Mouse (Mus musculus): ENCODE measurements around the gene Meox1.

Gene Meox1

DNA sequence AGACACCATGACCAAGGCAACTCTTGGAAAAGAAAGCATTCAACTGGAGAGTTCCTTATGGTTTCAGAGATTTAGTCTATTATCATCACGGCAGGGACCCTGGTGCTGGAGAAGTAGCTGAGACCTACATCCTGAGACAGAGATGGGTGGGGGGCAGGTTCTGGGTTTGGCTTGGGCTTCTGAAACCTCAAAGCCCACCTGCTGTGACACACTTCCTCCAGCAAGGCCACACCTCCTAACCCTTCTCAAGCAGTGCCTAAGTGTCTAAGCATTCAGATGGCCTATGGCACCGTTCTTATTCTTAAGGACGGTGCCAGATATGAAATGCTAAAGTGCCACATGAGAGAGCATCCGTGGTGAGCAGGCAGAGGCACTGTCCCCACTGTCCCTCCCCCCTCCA is 4.2 kb upstream of the Meox1 start:
- DNase-seq (ENCODE audit: low spot score in 2 of 2) = no peak

DNA sequence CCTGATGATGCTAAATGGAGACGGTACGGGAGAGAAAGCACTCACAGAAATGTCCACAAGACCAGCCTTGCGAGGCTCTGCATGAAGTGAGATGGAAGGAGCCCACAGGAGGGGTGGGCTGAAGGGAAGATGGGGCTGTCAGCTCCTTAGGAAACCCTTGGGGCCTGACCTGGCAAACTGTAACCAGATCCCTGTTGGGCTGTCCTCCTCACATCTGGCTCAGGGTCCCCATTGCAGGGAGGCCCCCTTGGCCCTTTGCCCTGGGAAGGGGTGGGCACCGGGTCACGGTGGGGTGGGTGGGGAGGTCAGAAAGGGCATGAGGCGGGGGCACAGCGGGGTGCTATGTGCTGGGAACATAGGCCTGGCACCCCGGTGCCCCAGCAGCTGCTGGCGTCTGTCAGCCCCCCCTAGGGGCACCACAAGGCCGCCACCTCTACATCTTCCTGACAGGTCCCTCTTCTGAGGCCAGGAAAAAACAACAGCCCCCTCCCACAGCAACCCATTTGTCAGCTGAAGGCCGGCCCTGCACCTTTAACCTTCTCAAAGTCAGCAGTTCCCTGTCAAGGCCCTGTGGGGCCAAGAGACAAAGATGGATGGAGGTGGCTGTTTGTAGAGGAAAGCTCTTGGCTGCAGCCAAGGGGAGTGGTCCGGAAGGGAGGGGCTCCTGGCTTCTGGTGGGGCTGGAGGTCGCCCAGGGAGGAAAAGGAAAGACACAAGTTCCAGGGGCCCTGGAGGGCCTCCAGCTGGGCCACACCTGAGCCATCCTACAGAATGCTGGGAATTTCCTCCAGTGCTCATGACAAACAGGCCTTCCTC is 2.6 kb upstream of the Meox1 start:
- no peak for DNase-seq (ENCODE audit: low spot score in 2 of 2)

GRCm38 (mm10) chr11:101893560-101893959 is 614 bp downstream of the Meox1 start:
- DNase-seq (ENCODE audit: low spot score in 2 of 2) = no peak

- DNase-seq (ENCODE audit: low spot score in 2 of 2) = no peak
These were observed 2.7 kb downstream of the Meox1 start for GRCm38 (mm10) chr11:101891451-101891850.

DNA sequence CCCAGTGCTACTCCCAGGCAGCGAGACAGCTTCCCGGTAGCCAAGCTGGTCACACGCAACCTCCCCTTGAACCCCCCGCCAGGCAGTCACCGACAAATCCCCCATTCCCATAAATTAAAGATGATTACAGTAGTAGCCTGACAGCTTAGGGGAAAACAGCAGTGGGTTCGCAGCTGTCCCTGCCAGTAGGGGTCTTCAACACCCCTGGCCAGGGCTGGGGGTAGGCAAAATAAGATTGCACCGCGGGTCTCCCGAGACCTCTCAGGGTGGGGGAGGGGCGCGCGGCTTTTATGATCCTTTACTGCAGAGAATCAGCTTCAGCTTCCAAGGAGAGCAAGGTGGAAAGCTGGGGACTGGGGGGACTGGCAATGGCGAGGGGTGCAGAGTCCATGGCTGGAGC is 4.4 kb downstream of the Meox1 start:
- DNase-seq (ENCODE audit: low spot score in 2 of 2) = no peak

DNA sequence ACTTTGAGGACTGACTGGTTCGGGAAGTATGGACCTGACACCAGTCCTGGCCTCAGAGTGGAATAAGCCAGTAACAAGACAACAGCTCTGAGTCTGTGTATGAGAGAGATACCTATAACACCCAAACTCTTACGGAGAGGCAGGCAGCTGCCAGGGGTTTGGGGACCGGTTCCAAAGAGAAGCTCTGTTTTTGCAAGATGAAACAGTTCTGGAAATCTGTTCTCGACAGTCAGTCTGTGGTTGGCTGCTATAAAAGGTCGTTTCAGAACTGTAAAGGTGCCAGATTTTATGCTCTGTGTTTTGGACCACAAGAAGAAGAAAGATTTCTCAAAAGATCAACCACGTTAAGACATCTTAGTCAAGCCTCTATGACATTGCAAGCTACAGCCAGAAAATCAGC is 5.4 kb downstream of the Meox1 start:
- no peak for DNase-seq (ENCODE audit: low spot score in 2 of 2)

- no peak for DNase-seq (ENCODE audit: low spot score in 2 of 2)
These were observed 7.7 kb downstream of the Meox1 start for GRCm38 (mm10) chr11:101886436-101886835.

DNA sequence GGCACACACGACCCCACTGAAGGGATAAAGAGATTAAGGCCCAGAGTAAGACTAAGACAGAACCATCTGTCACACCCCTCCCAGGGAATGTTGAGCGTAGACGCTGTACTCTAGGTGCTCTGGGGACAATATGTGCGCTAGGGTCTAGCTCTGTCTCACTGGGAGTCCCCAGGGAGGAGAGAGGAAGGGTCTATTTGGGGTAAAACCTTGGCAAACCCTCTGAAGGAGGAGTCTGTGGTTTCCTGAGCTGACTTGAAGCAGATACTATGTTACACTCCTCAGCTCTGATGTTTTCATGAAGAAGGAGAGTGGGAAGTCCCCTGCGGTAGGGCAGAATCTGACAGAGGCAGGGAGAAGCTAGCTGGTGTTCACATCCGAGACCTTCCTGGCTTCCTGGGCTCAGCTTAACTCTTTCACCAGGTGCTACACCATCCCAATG is 8.3 kb downstream of the Meox1 start:
- no peak for DNase-seq (ENCODE audit: low spot score in 2 of 2)

DNA sequence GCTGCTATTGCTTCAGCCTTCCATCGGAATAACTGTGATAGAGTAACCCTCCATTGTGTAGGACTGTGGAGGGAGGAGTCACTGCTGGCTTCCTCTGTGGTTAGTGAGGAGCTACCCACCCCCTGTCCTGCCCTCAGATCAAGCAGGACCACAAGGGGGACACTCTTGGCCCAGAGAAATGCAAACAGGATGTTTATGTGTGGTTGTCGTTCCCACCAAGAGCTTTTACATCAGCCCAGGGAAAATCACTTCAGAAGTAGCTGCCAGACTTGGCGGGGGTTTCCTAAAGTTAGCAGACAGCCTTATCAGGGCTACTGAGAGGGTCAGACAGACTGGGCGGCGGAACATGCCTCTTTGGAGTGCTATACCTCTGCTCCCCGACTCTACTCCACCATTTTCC is 8.9 kb downstream of the Meox1 start:
- DNase-seq (ENCODE audit: low spot score in 2 of 2) = no peak

DNA sequence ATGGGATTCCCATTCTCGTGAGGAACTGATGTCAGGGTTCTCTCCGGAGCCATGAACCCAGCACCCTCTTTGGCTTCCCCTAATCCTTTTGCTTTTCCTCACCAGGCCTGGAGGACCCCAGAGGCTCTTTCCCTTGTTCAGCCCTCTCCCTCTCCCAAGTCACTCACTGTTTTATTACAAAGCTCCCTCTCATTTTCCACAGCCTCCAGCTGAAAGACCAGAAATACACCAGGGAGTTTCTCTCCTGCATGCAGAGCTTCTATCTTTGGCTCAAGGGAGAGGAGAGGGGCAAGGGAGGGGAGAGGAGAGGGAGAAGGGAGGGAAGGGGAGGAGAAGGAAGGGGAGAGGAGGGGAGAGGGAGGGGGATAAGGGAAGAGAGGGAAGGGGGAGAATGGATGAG is 10.3 kb downstream of the Meox1 start:
- no peak for DNase-seq (ENCODE audit: low spot score in 2 of 2)

DNA sequence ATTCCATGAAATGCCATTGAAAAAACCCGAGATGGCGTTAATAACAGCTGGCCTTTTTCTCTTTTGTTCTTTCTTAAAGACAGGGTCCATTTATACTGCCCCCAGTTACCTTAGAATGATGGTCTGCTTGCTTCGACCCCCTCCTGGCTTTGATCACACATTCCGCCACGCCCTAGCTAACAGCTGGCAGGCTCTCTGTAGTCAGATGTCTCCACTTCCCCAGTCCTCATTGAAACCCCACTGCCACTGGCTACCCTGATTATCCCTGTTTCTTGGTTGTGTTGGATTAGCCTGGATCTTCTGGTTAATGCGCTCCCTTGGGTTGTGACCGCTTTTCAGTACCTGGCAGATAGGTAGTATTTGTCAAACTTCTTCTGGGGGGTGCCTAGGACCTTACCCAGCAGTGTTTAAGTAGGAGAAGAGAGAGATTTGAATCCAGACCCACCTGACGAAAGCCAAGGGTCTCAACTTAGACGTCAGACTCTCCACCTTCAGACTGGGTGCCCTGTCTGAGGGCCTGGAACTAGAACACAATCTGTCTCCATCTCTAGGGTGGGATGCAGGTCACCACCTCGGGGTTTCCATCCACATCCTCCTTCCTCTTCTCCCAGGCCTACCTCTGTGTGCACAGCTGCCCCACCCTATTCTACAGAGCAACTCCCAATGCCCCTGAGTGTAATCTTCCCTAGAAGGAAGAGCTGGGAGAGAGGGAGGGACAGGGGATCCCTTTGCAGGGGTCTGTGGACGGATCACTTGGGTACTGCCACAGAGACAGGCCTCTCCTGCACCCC is 11.5 kb downstream of the Meox1 start:
- no peak for DNase-seq (ENCODE audit: low spot score in 2 of 2)

DNA sequence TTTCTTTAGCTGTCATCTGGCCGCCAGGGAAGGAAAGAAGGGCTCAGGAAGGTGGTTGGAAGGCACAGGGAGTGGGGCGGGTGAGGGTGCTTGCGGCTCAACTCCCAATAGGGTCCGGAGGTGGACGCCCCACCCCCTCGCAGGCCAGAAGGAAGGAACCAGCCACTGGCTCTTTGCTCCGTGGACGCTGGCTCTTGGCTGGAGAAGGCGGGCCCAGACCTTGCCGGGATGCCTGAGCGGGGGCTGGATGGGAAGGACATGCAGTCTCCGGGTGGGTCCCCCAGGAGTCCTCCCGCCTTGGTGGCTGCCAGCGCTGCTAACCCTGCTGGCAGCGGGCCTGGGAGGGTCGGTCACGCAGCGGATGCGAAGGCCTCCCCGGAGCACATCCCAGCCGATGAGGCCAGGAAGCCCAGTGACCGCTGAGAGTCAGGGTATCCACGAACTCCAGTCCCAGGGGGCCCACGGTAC is 12.5 kb downstream of the Meox1 start:
- DNase-seq (ENCODE audit: low spot score in 2 of 2) = no peak

DNA sequence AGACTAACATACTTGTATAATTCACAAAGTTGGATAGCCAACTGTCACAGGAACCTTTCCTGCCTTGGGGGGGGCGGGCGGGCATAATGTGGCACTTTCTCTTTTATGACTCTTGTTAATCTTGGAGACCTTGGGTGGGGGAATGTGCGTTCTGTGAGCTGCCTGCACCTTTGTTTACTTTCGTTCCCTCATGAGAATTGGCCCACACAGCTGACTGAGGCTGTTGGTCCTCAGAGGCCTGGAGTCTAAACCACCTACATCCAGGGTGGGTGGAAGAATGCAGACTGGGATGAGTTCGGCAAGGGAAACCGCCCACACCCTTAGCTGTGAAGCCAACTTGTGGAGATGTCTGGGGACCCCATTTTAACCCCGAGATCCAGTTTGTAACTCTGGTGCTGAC is 13.0 kb downstream of the Meox1 start:
- no peak for DNase-seq (ENCODE audit: low spot score in 2 of 2)

- DNase-seq (ENCODE audit: low spot score in 2 of 2) = no peak
These were observed 14.5 kb downstream of the Meox1 start for GRCm38 (mm10) chr11:101879672-101880071.

- DNase-seq (ENCODE audit: low spot score in 2 of 2) = no peak
These were observed 15.5 kb downstream of the Meox1 start for GRCm38 (mm10) chr11:101878696-101879095.

DNA sequence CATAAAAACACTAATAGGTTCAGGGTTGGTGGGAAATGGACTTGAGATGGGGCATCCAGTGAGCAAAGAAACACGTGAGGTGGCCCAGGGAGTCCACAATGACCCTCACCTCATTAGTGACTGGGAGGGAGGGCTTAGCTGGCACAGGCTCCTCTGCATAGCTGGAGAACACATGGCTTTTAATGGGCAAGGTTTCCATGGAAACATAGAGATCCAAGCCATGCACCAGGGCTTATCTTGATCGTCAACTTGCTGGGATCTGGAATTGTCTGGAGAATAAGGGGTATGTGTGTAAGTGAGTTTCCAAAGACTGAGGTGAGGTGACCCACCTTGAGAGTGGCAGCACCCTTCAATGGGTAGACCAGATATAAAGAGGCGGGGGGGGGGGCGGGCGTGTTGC is 19.2 kb downstream of the Meox1 start:
- no peak for DNase-seq (ENCODE audit: low spot score in 2 of 2)

DNA sequence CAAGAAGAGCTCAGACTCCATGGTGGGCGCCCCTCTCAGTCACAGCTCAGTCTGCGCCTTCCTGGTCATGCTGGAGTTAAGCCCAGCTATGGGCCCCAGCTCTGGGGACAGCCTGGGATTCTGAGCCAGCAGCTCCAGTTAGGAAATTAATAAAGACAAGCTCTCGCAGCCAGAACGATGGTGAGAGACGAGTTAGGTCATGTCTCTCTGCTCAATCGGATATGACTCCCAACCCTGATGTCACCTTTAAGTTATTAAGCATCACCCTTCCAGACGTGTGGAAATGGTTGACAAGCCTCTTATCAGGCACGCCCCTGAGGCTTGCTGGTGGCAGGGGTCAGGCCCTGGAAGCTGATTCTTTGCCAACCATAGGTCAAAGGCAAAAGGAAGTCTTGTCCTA is 20.3 kb downstream of the Meox1 start:
- no peak for DNase-seq (ENCODE audit: low spot score in 2 of 2)

DNA sequence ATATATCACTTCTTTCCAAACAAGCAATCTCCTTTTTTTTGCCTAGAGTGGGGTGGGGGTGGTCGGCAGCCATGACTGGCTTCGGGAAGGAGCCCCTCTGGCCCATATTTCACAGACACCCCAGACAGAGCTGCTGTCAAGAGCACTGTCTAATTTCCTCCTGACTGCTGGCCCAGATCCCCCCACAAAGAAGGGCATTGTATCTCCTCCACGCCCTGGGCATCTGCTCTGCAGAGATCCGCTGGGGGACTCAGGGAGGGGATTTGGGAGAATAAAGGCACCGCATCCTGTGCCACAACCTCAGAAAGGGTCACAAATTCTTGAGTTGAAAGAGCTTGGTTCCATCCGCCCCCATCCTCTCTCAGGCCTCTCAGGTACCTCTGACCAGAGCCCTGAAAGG is 22.7 kb downstream of the Meox1 start:
- no peak for DNase-seq (ENCODE audit: low spot score in 2 of 2)

- DNase-seq (ENCODE audit: low spot score in 2 of 2) = peak; percentile 42 to 58
These were observed 24.0 kb downstream of the Meox1 start for GRCm38 (mm10) chr11:101870067-101870765.

GRCm38 (mm10) chr11:101867513-101868052 is 26.6 kb downstream of the Meox1 start:
- no peak for DNase-seq (ENCODE audit: low spot score in 2 of 2)

GRCm38 (mm10) chr11:101858742-101859141 is 35.4 kb downstream of the Meox1 start:
- no peak for DNase-seq (ENCODE audit: low spot score in 2 of 2)

Data from left cerebral cortex, adult 9 months (tissue).